Mouse (Mus musculus): ENCODE measurements at regions not wholly inside any gene's neighbourhood (a gene's known extent, or its start where the extent isn't known, plus 50 kb on each side); places are given as distances from the start of the nearest gene placed in this dataset.
"Not testable (repeated sequence)": the region's sequence is repeated elsewhere in the genome, so short reads cannot be mapped to it uniquely, and the experiment has no call there.

DNA sequence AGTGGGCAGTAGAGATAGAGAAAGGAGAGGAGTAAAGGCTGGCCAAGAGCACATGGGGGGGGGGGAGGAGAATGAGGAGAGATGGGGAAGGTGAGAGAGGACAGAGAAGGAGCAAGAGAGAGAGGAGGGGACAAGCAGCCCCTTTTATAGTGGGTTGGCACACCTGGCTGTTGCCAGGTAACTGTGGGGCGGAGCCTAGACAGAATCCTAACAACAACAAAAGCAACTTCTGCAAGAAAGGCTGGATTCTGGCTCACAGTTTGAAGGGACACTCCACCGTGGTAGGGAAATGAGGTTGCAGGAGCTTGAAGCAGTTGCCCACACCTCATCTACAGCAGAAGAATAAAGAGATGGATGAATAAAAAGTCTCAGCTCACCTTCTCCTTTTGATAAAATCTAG is 115.1 kb upstream of the Rhobtb1 start:
- no peak for DNase-seq (ENCODE audit: low spot score in 2 of 2)

DNA sequence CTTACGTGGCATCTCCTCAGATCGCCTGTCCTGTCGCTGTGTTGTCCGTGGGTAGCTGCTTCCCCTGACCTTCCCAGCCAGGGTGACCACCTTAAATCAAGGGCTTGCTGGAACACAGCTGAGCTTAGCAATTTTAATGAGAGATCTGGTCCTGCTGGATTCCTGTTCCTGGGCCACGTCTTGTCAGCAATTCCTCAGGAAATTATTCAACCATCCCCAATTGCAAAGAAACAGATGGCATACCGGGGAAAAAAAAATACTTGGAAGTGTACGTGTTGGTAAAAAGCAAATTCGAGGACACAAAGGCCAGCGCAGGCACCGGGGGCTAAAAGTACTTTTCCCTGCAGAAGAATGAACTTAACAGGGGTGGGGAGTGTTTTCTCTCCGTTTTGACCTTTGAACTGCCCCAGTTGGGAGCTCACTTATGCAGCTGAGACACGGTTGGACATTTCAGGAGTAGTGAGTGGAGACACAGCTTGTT is 107.0 kb upstream of the Rhobtb1 start:
- DNase-seq (ENCODE audit: low spot score in 2 of 2) = no peak

DNA sequence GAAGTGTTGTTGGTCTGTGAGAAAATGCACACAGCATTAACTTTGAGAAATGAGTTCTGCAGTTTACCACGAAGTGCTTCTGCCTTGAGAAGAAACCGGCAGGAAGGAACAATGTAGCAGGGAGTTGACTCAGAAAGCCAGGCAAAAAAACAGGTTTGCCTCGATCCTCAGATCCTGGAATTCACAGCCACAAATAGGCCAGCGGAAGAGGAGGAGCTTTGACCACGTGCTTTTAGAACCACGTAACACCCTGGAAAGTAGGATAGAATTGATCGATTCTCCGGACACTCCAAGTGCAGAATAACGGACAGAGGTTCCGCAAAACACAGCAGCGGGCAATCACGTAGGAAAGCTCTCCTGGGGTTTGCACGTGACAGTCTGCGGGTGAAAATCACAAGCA is 106.0 kb upstream of the Rhobtb1 start:
- DNase-seq (ENCODE audit: low spot score in 2 of 2) = no peak

DNA sequence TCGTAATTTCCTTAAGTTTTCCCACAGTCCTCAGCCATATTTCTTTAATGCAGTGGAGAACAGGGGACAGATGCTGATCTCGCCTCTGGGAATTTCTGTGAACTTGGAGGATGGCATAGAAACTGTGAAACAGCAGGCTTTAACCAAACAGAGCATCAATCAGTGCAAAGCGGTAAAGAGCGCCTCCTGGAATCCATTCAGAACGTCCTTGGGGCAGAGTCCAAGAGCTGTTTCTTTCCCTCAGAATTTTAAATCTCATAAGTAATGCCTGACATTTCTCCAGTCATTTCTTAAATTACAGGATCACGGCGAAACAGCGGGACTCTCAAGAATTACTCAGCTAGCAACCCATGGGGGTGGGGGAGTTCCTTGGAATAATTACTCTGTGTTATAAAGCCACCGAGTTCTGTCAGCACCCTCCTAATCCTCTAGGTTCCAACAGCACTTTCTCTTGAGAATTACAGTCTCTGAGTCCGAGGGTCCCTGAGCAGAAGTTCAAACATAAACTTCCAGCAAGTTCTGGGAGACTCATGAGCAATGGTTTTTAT is 105.2 kb upstream of the Rhobtb1 start:
- no peak for DNase-seq (ENCODE audit: low spot score in 2 of 2)

DNA sequence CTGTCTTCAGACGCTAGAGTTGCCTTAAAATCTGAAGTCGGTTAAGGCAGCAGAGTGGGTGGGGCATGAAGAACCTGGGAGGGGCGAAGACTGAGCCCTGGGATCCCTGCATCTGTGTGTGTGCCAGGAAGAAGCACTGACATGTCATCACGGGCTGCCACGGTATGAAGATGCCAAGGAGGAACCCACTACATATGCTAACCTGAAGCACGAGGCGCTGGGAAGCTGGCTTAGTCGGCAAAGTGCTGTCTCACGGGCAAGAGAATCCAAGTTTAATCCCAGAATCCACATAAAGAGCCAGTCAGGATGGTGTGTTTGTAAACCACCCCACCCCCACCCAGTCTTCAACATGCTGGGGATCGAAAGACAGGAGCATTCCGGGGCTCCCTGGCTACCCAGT is 73.2 kb upstream of the Rhobtb1 start:
- DNase-seq (ENCODE audit: low spot score in 2 of 2) = no peak

DNA sequence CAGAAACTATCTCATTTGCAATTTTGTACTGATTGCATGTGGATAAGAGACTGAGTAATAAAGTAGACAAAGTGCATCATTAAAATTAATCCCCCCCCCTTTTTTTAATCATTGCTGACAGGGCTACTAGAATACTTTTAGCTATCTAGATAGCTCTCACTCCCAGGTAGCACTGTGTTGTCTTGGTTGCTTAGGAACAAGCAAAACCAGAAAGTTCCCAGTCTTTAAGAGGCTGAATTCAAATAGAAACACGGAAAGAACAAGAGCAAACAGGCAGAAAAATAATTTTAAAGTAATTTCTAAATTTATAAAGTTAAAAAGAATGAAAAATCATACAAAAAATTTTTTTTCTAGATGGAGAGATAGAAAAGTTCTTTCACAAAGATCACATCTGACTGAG is 65.0 kb upstream of the Rhobtb1 start:
- no peak for DNase-seq (ENCODE audit: low spot score in 2 of 2)

DNA sequence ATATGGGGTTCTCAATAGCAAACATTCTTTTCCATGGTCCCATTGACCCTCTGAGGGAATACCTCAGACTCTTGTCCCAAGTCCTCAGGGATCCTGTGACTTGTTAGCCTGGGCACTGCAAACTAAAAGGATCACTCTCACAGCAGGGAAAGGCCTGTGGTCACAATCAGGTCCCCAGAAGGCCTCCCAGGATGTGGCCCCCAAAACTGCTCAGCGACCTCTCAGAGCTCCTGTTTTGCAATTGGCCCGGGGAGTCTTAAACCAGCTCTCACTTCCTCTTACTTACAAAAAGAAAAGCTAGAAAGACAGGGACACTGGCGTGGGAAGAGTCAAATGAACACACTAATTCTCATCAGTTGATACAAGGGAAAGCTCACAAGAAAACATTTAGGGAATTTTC is 59.4 kb upstream of the Rhobtb1 start:
- DNase-seq (ENCODE audit: low spot score in 2 of 2) = no peak

DNA sequence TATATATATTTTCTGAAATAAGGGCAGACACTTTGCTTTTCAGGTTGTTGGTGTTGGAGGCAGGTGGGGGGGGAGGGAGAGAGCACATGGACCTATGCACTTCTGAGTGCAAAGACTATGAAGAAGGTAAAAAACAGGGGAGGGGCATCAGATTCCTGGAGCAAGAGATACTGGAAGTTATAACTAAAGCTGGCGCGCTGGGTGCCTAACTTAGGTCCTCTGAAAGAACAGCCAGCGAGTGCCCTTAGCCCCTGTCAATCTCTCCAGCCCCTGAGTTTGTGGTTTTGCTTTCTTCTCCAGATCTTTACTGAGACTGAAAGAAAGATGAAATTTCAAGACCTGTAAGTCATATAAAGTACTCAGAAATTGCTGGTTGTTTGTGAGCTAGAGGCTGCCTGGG is 51.2 kb upstream of the Rhobtb1 start:
- no peak for DNase-seq (ENCODE audit: low spot score in 2 of 2)

DNA sequence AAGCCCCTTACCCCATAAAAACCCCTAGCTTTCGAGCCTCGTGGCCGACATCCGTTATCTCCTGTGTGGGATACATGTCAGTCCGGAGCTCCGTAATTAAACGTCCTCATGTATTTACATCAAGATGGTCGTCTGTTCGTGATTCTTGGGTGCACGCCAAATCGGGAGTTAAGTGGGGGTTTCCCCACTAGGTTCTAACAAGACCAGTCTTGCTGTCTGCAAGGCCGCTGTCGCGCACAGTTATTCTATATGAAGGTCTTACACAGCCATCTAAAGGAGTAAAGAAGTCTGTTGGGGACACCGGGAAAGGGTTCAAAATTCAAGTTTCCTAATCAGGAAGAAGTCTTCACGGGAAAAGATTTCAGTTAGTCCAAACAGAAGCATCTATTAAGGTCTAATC is 50.5 kb upstream of the Rhobtb1 start:
- DNase-seq (ENCODE audit: low spot score in 2 of 2) = not testable (repeated sequence)

All from right cerebral cortex, postnatal 36 days (tissue).